Mouse (Mus musculus) CH12.LX (cell line): ENCODE results near the gene Ppp2r2c. TPM values are rescaled to one million over a fixed set of nuclear protein-coding genes. Genes with fewer than 3 reads are reported as not detected.

Source experiments
- DNase-seq: peaks from one replicate; pipeline ENCODE4 v3.0.0-alpha.2; 2013; ENCODE audit errors: extremely low read depth
- H3K27ac ChIP-seq: 2 replicates; pipeline ENCODE4 v1.5.1; 2012; ENCODE audit warnings: low read depth, mild to moderate bottlenecking, control low read depth, moderate library complexity; ENCODE audit not compliant: insufficient read depth
- H3K27me3 ChIP-seq: replicated peaks from 2 replicates; pipeline ENCODE3; 2012; ENCODE audit warnings: inconsistent platforms
- H3K36me3 ChIP-seq, 2 experiments: replicated peaks in 1 of 2; 2 replicates each; pipeline versions ENCODE3 to v1.6.1; 2012; ENCODE audit warnings: inconsistent platforms in 1 of 2, low read length in 1 of 2, mild to moderate bottlenecking in 1 of 2, mixed read lengths in 1 of 2, moderate library complexity in 1 of 2; ENCODE audit not compliant: control insufficient read depth in 1 of 2, insufficient read depth in 1 of 2
- H3K4me1 ChIP-seq, 2 experiments: 2 replicates each; pipeline ENCODE4 v1.6.1; 2012; ENCODE audit warnings: inconsistent platforms in 1 of 2, moderate library complexity in 1 of 2; ENCODE audit not compliant: insufficient read depth in 2 of 2, control insufficient read depth in 1 of 2
- H3K4me2 ChIP-seq: 2 replicates; pipeline ENCODE4 v1.6.1; 2012; ENCODE audit warnings: low read depth, mild to moderate bottlenecking, control low read depth; ENCODE audit not compliant: poor library complexity, insufficient read depth, severe bottlenecking
- H3K4me3 ChIP-seq, 3 experiments: fragments of 150-350 bp in 1 of 3; sonication (generic) in 1 of 3; replicated peaks in 1 of 3; 2 replicates each; pipeline versions ENCODE3 to v1.5.1; 2011 to 2012; ENCODE audit warnings: low read depth in 2 of 3, low read length in 2 of 3, mild to moderate bottlenecking in 2 of 3, moderate library complexity in 2 of 3, control low read depth in 1 of 3, improper control_type of control experiment in 1 of 3, inconsistent platforms in 1 of 3, mixed read lengths in 1 of 3; ENCODE audit not compliant: poor library complexity in 1 of 3
- H3K79me2 ChIP-seq: replicated peaks from 2 replicates; pipeline ENCODE4 v1.6.1; 2012; ENCODE audit warnings: mild to moderate bottlenecking, moderate library complexity; ENCODE audit not compliant: control insufficient read depth, poor library complexity, insufficient read depth, severe bottlenecking; ENCODE audit errors: extremely low read depth
- H3K9ac ChIP-seq: 2 replicates; pipeline ENCODE4 v1.6.1; 2012; ENCODE audit warnings: low read depth, mild to moderate bottlenecking, control low read depth, moderate library complexity; ENCODE audit not compliant: insufficient read depth
- H3K9me3 ChIP-seq: replicated peaks from 2 replicates; pipeline ENCODE3; 2012; ENCODE audit warnings: low read length, inconsistent platforms, mixed read lengths
- CHD2 ChIP-seq: IDR thresholded peaks from 2 replicates; pipeline ENCODE4 v1.6.1; 2011; ENCODE audit warnings: low read length, improper control_type of control experiment
- CTCF ChIP-seq, 2 experiments: IDR thresholded peaks in 1 of 2; conservative IDR thresholded peaks in 1 of 2; 2 replicates each; pipeline ENCODE4 v1.5.1; 2011 to 2012; ENCODE audit warnings: low read depth in 2 of 2, low read length in 2 of 2, improper control_type of control experiment in 1 of 2, inconsistent platforms in 1 of 2, mild to moderate bottlenecking in 1 of 2, moderate library complexity in 1 of 2
- EP300 ChIP-seq: IDR thresholded peaks from 2 replicates; pipeline ENCODE4 v1.6.1; 2011; ENCODE audit warnings: low read length, improper control_type of control experiment
- ETS1 ChIP-seq: conservative IDR thresholded peaks from 2 replicates; pipeline ENCODE4 v1.6.1; 2012; ENCODE audit warnings: low read depth, mild to moderate bottlenecking, inconsistent platforms, low read length, improper control_type of control experiment, moderate library complexity
- HCFC1 ChIP-seq: IDR thresholded peaks from 2 replicates; pipeline ENCODE4 v1.6.1; 2012; ENCODE audit warnings: low read depth, mild to moderate bottlenecking, inconsistent platforms, low read length, improper control_type of control experiment
- IRF4 ChIP-seq: IDR thresholded peaks from 2 replicates; pipeline ENCODE4 v1.6.1; 2014; ENCODE audit warnings: low read depth, mild to moderate bottlenecking, inconsistent platforms, low read length, improper control_type of control experiment
- JUN ChIP-seq: IDR thresholded peaks from 2 replicates; pipeline ENCODE4 v1.6.1; 2011; ENCODE audit warnings: low read depth, mild to moderate bottlenecking, low read length, improper control_type of control experiment, moderate library complexity; ENCODE audit not compliant: insufficient read depth
- JUND ChIP-seq: conservative IDR thresholded peaks from 2 replicates; pipeline ENCODE4 v1.6.1; 2011; ENCODE audit warnings: low read depth, low read length, improper control_type of control experiment
- KAT2A ChIP-seq: IDR thresholded peaks from 2 replicates; pipeline ENCODE4 v1.6.1; 2012; ENCODE audit warnings: low read length, improper control_type of control experiment, inconsistent platforms; ENCODE audit not compliant: insufficient replicate concordance
- MAZ ChIP-seq: IDR thresholded peaks from 2 replicates; pipeline ENCODE4 v1.6.1; 2012; ENCODE audit warnings: low read depth, mild to moderate bottlenecking, inconsistent platforms, low read length, improper control_type of control experiment, moderate library complexity
- MXI1 ChIP-seq: IDR thresholded peaks from 2 replicates; pipeline ENCODE4 v1.6.1; 2011; ENCODE audit warnings: mild to moderate bottlenecking, low read depth, low read length, improper control_type of control experiment
- NELFE ChIP-seq: IDR thresholded peaks from 2 replicates; pipeline ENCODE4 v1.6.1; 2011; ENCODE audit warnings: low read depth, low read length, improper control_type of control experiment
- NRF1 ChIP-seq: IDR thresholded peaks from 2 replicates; pipeline ENCODE4 v1.6.1; 2014; ENCODE audit warnings: low read depth, mild to moderate bottlenecking, inconsistent platforms, low read length, improper control_type of control experiment, moderate library complexity
- PAX5 ChIP-seq: IDR thresholded peaks from 2 replicates; pipeline ENCODE4 v1.6.1; 2012; ENCODE audit warnings: low read length, inconsistent platforms, mixed read lengths
- POLR2A ChIP-seq: IDR thresholded peaks from 2 replicates; pipeline ENCODE4 v1.6.1; 2011; ENCODE audit warnings: low read depth, mild to moderate bottlenecking, improper control_type of control experiment, low read length
- RAD21 ChIP-seq: IDR thresholded peaks from 2 replicates; pipeline ENCODE4 v1.6.1; 2011; ENCODE audit warnings: low read depth, mild to moderate bottlenecking, low read length, improper control_type of control experiment, moderate library complexity
- SIN3A ChIP-seq: IDR thresholded peaks from 2 replicates; pipeline ENCODE4 v1.6.1; 2012; ENCODE audit warnings: low read length, improper control_type of control experiment, inconsistent platforms
- SMC3 ChIP-seq: IDR thresholded peaks from 2 replicates; pipeline ENCODE4 v1.6.1; 2011; ENCODE audit warnings: low read depth, low read length, improper control_type of control experiment
- TCF12 ChIP-seq: IDR thresholded peaks from 2 replicates; pipeline ENCODE4 v1.6.1; 2014; ENCODE audit warnings: low read depth, mild to moderate bottlenecking, inconsistent platforms, low read length, improper control_type of control experiment
- UBTF ChIP-seq: IDR thresholded peaks from 2 replicates; pipeline ENCODE4 v1.6.1; 2012; ENCODE audit warnings: low read depth, mild to moderate bottlenecking, inconsistent platforms, low read length, improper control_type of control experiment, moderate library complexity
- USF1 ChIP-seq: IDR thresholded peaks from 2 replicates; pipeline ENCODE4 v1.6.1; 2014; ENCODE audit warnings: low read depth, mild to moderate bottlenecking, inconsistent platforms, low read length, improper control_type of control experiment
- USF2 ChIP-seq: conservative IDR thresholded peaks from 2 replicates; pipeline ENCODE4 v1.6.1; 2011; ENCODE audit warnings: low read depth, low read length, improper control_type of control experiment
- ZC3H11A ChIP-seq: IDR thresholded peaks from 2 replicates; pipeline ENCODE4 v1.6.1; 2012; ENCODE audit warnings: low read depth, mild to moderate bottlenecking, inconsistent platforms, low read length, improper control_type of control experiment
- ZKSCAN1 ChIP-seq: IDR thresholded peaks from 2 replicates; pipeline ENCODE4 v1.6.1; 2012; ENCODE audit warnings: low read depth, inconsistent platforms, low read length, improper control_type of control experiment, borderline replicate concordance
- ZMIZ1 ChIP-seq: IDR thresholded peaks from 2 replicates; pipeline ENCODE4 v1.6.1; 2012; ENCODE audit warnings: low read depth, mild to moderate bottlenecking, inconsistent platforms, low read length, improper control_type of control experiment
- ZNF384 ChIP-seq: IDR thresholded peaks from 2 replicates; pipeline ENCODE4 v1.6.1; 2012; ENCODE audit warnings: low read depth, low read length, improper control_type of control experiment, inconsistent platforms
- dilution Hi-C: fragments of 300-500 bp; cut with MboI; formaldehyde crosslinking; loops from 2 replicates; pipeline ENCODE4 v1.14.3; 2020; ENCODE audit warnings: low sequenced_read_pairs; ENCODE audit not compliant: extremely low pct_unique_long_range_greater_than_20kb, extremely low pct_ligation_motif_present
- in situ Hi-C: fragments of 300-500 bp; cut with MboI; formaldehyde crosslinking; loops from 3 replicates; pipeline ENCODE4 v1.14.3; 2019; ENCODE audit warnings: low sequenced_read_pairs, low pct_ligation_motif_present, low pct_unique_long_range_greater_than_20kb, mixed read lengths
- polyA plus RNA-seq: library from polyadenylated mRNA; unstranded; fragments of >175 nt; gene quantifications from 2 replicates; pipeline ENCODE4 v1.2.1, GENCODE M21; 2012; ENCODE audit warnings: low read depth; ENCODE audit not compliant: insufficient read length
- total RNA-seq, 2 experiments: library from RNA; depleted of rRNA; stranded (reverse); fragments of 300-350 nt in 1 of 2; fragments of >200 nt in 1 of 2; gene quantifications; 2 replicates each; pipeline ENCODE4 v1.2.3; 2012 to 2014

Ppp2r2c gene
- total and polyA plus RNA-seq, 3 experiments = 0.07 to 0.21 TPM; not detected in 1

- dilution Hi-C loops (no loop called here), in situ Hi-C loops (no loop called here)
- Histone ChIP-seq H3K4me2 (no peak overlapping the region), H3K4me1 (peaks cover 0 to 8% of the 10 kb centered on the region in 2 experiments; a peak in 2 of 4 replicates), H3K9ac (no peak overlapping the region), H3K9me3 (no peaks in the 10 kb centered on the region), H3K27me3 (peaks cover 91% of the 10 kb centered on the region), H3K4me3 (no peak overlapping the region), H3K79me2 (no peaks in the 10 kb centered on the region)
- DNase-seq = no peak
- no peak for TF ChIP-seq EP300
- no peak for TF ChIP-seq MAZ
- no peak for TF ChIP-seq USF1
- TF ChIP-seq ZC3H11A = no peak
- no peak for TF ChIP-seq ZNF384
- TF ChIP-seq POLR2A = no peak
- no peak for TF ChIP-seq JUND
- no peak for TF ChIP-seq UBTF
- no peak for TF ChIP-seq USF2
- TF ChIP-seq CHD2 = no peak
- no peak for TF ChIP-seq MXI1
- TF ChIP-seq NRF1 = no peak
- no peak for TF ChIP-seq SMC3
- no peak for TF ChIP-seq IRF4
- no peak for TF ChIP-seq CTCF (conservative IDR thresholded peaks at IDR 0.05 in 1 of 2, IDR thresholded peaks at IDR 0.05 in 1 of 2; ENCODE audit: low read depth in 2 of 2, low read length in 2 of 2)
- no peak for TF ChIP-seq SIN3A
- no peak for TF ChIP-seq ETS1
- no peak for TF ChIP-seq KAT2A
- TF ChIP-seq, all 38 proteins: peak for 0
- H3K27ac ChIP-seq = no peak overlapping the region
- no peaks in the 10 kb centered on the region for H3K36me3 ChIP-seq
Observed at GRCm38 (mm10) chr5:36912602-36913310, 44.4 kb downstream of the Ppp2r2c start.

- Histone ChIP-seq H3K36me3 (no peaks in the 10 kb centered on the region), H3K9me3 (no peaks in the 10 kb centered on the region), H3K4me2 (no peak overlapping the region), H3K9ac (no peak overlapping the region), H3K27me3 (peaks cover 88% of the 10 kb centered on the region), H3K27ac (no peak overlapping the region), H3K4me1 (peaks cover 0 to 4% of the 10 kb centered on the region in 2 experiments; a peak in 2 of 4 replicates), H3K79me2 (no peaks in the 10 kb centered on the region), H3K4me3 (no peak overlapping the region)
- dilution Hi-C loops = no loop called here
- no peak for DNase-seq
- no peak for TF ChIP-seq PAX5
- TF ChIP-seq NELFE = no peak
- TF ChIP-seq HCFC1 = no peak
- no peak for TF ChIP-seq EP300
- TF ChIP-seq ZMIZ1 = no peak
- no peak for TF ChIP-seq ZKSCAN1
- TF ChIP-seq RAD21 = no peak
- TF ChIP-seq ETS1 = no peak
- no peak for TF ChIP-seq TCF12
- TF ChIP-seq NRF1 = no peak
- TF ChIP-seq JUN = no peak
- TF ChIP-seq ZNF384 = no peak
- in situ Hi-C loops = loop anchor here (5.0 kb wide), 1 partner anchor 83 kb away; the partner anchor contains the start of gene Man2b2
Observed at GRCm38 (mm10) chr5:36915256-36915655, 46.9 kb downstream of the Ppp2r2c start.
